Mouse (Mus musculus) intestine, embryonic 14.5 days (tissue): ENCODE data around the gene Fam205a1. TPM values are rescaled to one million over a fixed set of nuclear protein-coding genes. Genes with fewer than 3 reads are reported as not detected.
"Not testable (repeated sequence)": the region's sequence is repeated elsewhere in the genome, so short reads cannot be mapped to it uniquely, and the experiment has no call there.

Source experiments
- ATAC-seq: fragments of 200-750 bp; cut with Nextera tagmentation; replicated peaks from 2 replicates; pipeline ENCODE4 v1.8.0; 2017; ENCODE audit warnings: low read depth, moderate number of reproducible peaks, moderate TSS enrichment, moderate library complexity; ENCODE audit not compliant: low FRiP score, low TSS enrichment
- DNase-seq: peaks from one replicate; pipeline ENCODE4 v3.0.0-alpha.2; 2018; ENCODE audit warnings: low spot score
- H3K27ac ChIP-seq: fragments of 300-500 bp; sonication (generic); 2 replicates; pipeline ENCODE4 v1.5.1; 2014; ENCODE audit warnings: low read depth, mild to moderate bottlenecking, control low read depth
- H3K27me3 ChIP-seq: fragments of 300-500 bp; sonication (generic); replicated peaks from 2 replicates; pipeline ENCODE4 v1.6.1; 2014; ENCODE audit warnings: low read length, control low read depth; ENCODE audit not compliant: control insufficient read depth, insufficient read depth
- H3K36me3 ChIP-seq: fragments of 300-500 bp; sonication (generic); 2 replicates; pipeline ENCODE4 v1.6.1; 2014; ENCODE audit warnings: low read length, control low read depth; ENCODE audit not compliant: control insufficient read depth, insufficient read depth
- H3K4me1 ChIP-seq: fragments of 300-500 bp; sonication (generic); replicated peaks from 2 replicates; pipeline ENCODE4 v1.6.1; 2014; ENCODE audit warnings: low read length, control low read depth, mixed read lengths; ENCODE audit not compliant: control insufficient read depth, insufficient read depth
- H3K4me2 ChIP-seq: fragments of 300-500 bp; sonication (generic); 2 replicates; pipeline ENCODE4 v1.6.1; 2014; ENCODE audit warnings: low read length
- H3K4me3 ChIP-seq: fragments of 300-500 bp; sonication (generic); 2 replicates; pipeline ENCODE4 v1.5.1; 2014; ENCODE audit warnings: low read depth, low read length, control low read depth, mixed read lengths
- H3K9ac ChIP-seq: fragments of 300-500 bp; sonication (generic); 2 replicates; pipeline ENCODE4 v1.6.1; 2014; ENCODE audit warnings: mild to moderate bottlenecking, low read length
- H3K9me3 ChIP-seq: fragments of 300-500 bp; sonication (generic); 2 replicates; pipeline ENCODE4 v1.6.1; 2016; ENCODE audit warnings: low read length, control low read depth; ENCODE audit not compliant: control insufficient read depth
- WGBS: fragments of 180-500 bp; shearing (Covaris S2); extraction: QIAGEN DNeasy Blood & Tissue Kit; methylation state at CpG from one replicate; pipeline ENCODE4 v1.1.7; 2014; 5-methylcytosine and 5-hydroxymethylcytosine counted together
- polyA plus RNA-seq: library from polyadenylated mRNA; unstranded; fragments of >200 nt; fragmentation: Nextera tagmentation; extraction: Ambion mirVana; gene quantifications from 2 replicates; pipeline ENCODE4 v1.2.1, GENCODE M21; 2014

The Fam205a1 gene
- polyA plus RNA-seq, 1 experiment from 2014 or later: not detected

DNA sequence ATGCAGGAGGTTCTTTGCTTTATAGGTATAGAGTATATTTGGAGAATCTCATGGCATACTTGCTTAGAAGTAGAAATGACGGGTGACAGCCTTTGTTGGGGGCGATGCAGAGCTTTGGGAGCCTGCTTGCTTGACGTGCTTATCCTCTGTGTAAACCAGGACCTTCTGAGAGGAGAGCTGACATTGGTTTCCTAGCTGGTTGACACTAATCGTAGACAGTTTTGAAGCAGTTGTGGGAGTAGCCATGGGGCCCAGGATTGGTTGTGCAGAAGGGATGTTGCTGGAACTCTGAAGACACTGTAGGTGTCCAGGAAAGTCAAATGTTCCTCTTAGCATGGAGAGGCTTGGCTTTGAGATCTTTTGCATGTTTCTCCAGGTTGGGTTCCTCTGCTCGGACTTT, 14.5 kb upstream of the Fam205a1 start:
- Histone ChIP-seq H3K4me3 (no peak overlapping the region), H3K9ac (no peak overlapping the region), H3K4me2 (no peak overlapping the region), H3K4me1 (no peaks in the 10 kb centered on the region), H3K27me3 (no peaks in the 10 kb centered on the region), H3K36me3 (no peaks in the 10 kb centered on the region), H3K9me3 (no peaks in the 10 kb centered on the region), H3K27ac (no peak overlapping the region)
- WGBS: 82% methylated on average over 5 of the region's 5 CpGs
- DNase-seq: no peak
- no peak for ATAC-seq

DNA sequence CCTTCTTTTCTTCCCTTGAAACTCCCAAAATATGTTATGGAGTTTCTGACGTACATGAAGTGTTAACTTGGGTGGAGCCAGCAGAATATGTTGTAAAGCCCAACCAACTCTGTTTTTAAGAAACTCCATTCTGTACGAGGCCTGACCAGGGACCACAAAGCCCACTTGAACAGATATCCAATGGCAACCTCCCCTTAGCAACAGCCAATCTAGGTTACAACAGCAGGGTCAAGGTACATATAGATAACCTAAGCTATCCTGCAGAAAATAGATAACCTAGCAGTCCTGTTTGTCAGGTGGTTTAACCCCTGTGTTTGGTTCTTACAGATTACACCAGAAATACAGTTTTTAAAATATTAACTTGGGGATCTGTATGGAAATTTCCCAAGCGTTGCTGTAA, 13.7 kb upstream of the Fam205a1 start:
- Histone ChIP-seq H3K27me3 (no peaks in the 10 kb centered on the region), H3K4me3 (no peak overlapping the region), H3K4me1 (no peaks in the 10 kb centered on the region), H3K36me3 (no peaks in the 10 kb centered on the region), H3K4me2 (no peak overlapping the region), H3K27ac (no peak overlapping the region), H3K9me3 (no peaks in the 10 kb centered on the region), H3K9ac (no peak overlapping the region)
- ATAC-seq (no peak), DNase-seq (no peak)
- WGBS: 49% methylated on average over 3 of the region's 3 CpGs

DNA sequence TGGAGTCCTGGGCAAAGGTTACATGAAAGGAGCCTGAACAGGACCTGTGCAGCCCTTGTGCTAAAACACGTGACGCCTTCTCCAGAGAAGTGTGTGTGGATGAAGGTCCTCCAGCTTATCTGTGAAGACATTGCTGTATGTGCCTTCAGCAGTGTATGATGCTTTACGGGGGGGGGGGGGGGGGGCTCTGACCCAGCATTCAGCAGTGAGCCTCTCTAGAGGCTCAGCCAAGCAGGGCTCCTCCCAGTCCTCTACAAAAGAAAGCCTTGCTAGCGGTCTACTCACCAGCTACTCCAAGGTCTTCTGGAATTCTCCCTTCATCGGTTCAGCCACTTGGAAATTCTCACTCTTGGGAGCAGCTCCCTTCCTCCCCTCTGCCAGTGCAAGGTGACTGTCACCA, 9.8 kb upstream of the Fam205a1 start:
- WGBS: 87% methylated on average over 5 of the region's 5 CpGs
- H3K4me2 ChIP-seq, H3K4me1 ChIP-seq, ATAC-seq, DNase-seq, H3K9ac ChIP-seq, H3K36me3 ChIP-seq, H3K27ac ChIP-seq, H3K9me3 ChIP-seq, H3K27me3 ChIP-seq, H3K4me3 ChIP-seq: not testable (repeated sequence)

GRCm38 (mm10) chr4:42860483-42860882, 6.8 kb upstream of the Fam205a1 start:
- H3K9me3 ChIP-seq, H3K4me3 ChIP-seq, H3K36me3 ChIP-seq, ATAC-seq, H3K27ac ChIP-seq, DNase-seq, H3K27me3 ChIP-seq, H3K4me2 ChIP-seq, H3K9ac ChIP-seq, H3K4me1 ChIP-seq: not testable (repeated sequence)
- 80% methylated on average over 9 of the region's 9 CpGs for WGBS

- not testable (repeated sequence) for H3K4me2 ChIP-seq, H3K27ac ChIP-seq, H3K9me3 ChIP-seq, H3K9ac ChIP-seq, H3K4me1 ChIP-seq, H3K4me3 ChIP-seq, H3K36me3 ChIP-seq, H3K27me3 ChIP-seq, DNase-seq, ATAC-seq
- 75% methylated on average over 1 of the region's 1 CpGs for WGBS
Measured at GRCm38 (mm10) chr4:42856671-42857070, 3.0 kb upstream of the Fam205a1 start, which contains the start of gene Gm12394. TSS of gene Gm12394 (minus strand) at chr4:42856771.

Other genes starting within 250 kb of the Fam205a1 start
- gene Gm10591, start 241.7 kb downstream of the Fam205a1 start, polyA plus RNA-seq: not detected in 2 replicates
- gene Gm2564, start 224.2 kb downstream of the Fam205a1 start, polyA plus RNA-seq: 0.35 TPM in 1 of 2 replicates, not detected in the other
- not detected in 2 replicates for gene Ccl27b, start 198.6 kb downstream of the Fam205a1 start, polyA plus RNA-seq
- not detected in 2 replicates for gene Il11ra2, start 192.0 kb downstream of the Fam205a1 start, polyA plus RNA-seq
- gene 4930578G10Rik, start 118.3 kb downstream of the Fam205a1 start, polyA plus RNA-seq: 0.34 TPM in 2 replicates
- gene Ccl19, start 97.3 kb downstream of the Fam205a1 start, polyA plus RNA-seq: not detected in 2 replicates
- gene Ccl21a, start 79.9 kb downstream of the Fam205a1 start, polyA plus RNA-seq: 42.6 and 61.4 TPM in 2 replicates
- gene Gm12394, start 2.9 kb upstream of the Fam205a1 start, polyA plus RNA-seq: 0.14 TPM in 1 of 2 replicates, not detected in the other
- 0.43 and 0.81 TPM in 2 replicates for gene Fam205c, start 20.3 kb upstream of the Fam205a1 start, polyA plus RNA-seq
- gene Phf24, start 62.8 kb upstream of the Fam205a1 start, polyA plus RNA-seq: 1.6 and 1.9 TPM in 2 replicates
- 7.3 and 7.4 TPM in 2 replicates for gene Dnajb5, start 95.9 kb upstream of the Fam205a1 start, polyA plus RNA-seq
- gene 1700022I11Rik, start 115.7 kb upstream of the Fam205a1 start, polyA plus RNA-seq: 0.44 and 0.97 TPM in 2 replicates
- gene Vcp, start 146.6 kb upstream of the Fam205a1 start, polyA plus RNA-seq: 481 and 510 TPM in 2 replicates
- gene Fancg, start 156.6 kb upstream of the Fam205a1 start, polyA plus RNA-seq: 16.6 and 17.8 TPM in 2 replicates
- 21.7 and 22.6 TPM in 2 replicates for gene Pigo, start 171.9 kb upstream of the Fam205a1 start, polyA plus RNA-seq
- 332 and 361 TPM in 2 replicates for gene Stoml2, start 177.8 kb upstream of the Fam205a1 start, polyA plus RNA-seq
- 5.1 and 7.1 TPM in 2 replicates for gene Fam214b, start 192.3 kb upstream of the Fam205a1 start, polyA plus RNA-seq
- gene Unc13b, start 205.1 kb upstream of the Fam205a1 start, polyA plus RNA-seq: 10.0 and 10.2 TPM in 2 replicates